Mouse (Mus musculus) liver, embryonic 16.5 days (tissue): ENCODE data around the gene Schip1. TPM values are rescaled to one million over a fixed set of nuclear protein-coding genes. Genes with fewer than 3 reads are reported as not detected.

ENCODE experiments used
- ATAC-seq: fragments of 200-750 bp; cut with Nextera tagmentation; 2 replicates; pipeline ENCODE4 v1.8.0; 2017; ENCODE audit warnings: low read depth, mild to moderate bottlenecking, moderate number of reproducible peaks, moderate library complexity
- H3K27ac ChIP-seq: fragments of 300-500 bp; sonication (generic); 2 replicates; pipeline ENCODE4 v1.5.1; 2014; ENCODE audit warnings: mild to moderate bottlenecking, low read length
- H3K27me3 ChIP-seq: fragments of 300-500 bp; sonication (generic); 2 replicates; pipeline ENCODE4 v1.6.1; 2014; ENCODE audit warnings: low read depth, low read length, mixed read lengths; ENCODE audit not compliant: control insufficient read depth, insufficient read depth
- H3K36me3 ChIP-seq: fragments of 300-500 bp; sonication (generic); 2 replicates; pipeline ENCODE4 v1.6.1; 2014; ENCODE audit warnings: mild to moderate bottlenecking; ENCODE audit not compliant: control insufficient read depth, insufficient read depth
- H3K4me1 ChIP-seq: fragments of 300-500 bp; sonication (generic); 2 replicates; pipeline ENCODE4 v1.6.1; 2014; ENCODE audit warnings: low read depth, low read length, mixed read lengths; ENCODE audit not compliant: control insufficient read depth
- H3K4me2 ChIP-seq: fragments of 300-500 bp; sonication (generic); 2 replicates; pipeline ENCODE4 v1.6.1; 2014; ENCODE audit warnings: low read depth, low read length, mixed read lengths
- H3K4me3 ChIP-seq: fragments of 300-500 bp; sonication (generic); 2 replicates; pipeline ENCODE4 v1.5.1; 2014; ENCODE audit warnings: low read depth, mild to moderate bottlenecking, low read length
- H3K9ac ChIP-seq: fragments of 300-500 bp; sonication (generic); 2 replicates; pipeline ENCODE4 v1.6.1; 2014; ENCODE audit warnings: low read depth, low read length
- H3K9me3 ChIP-seq: fragments of 300-500 bp; sonication (generic); replicated peaks from 2 replicates; pipeline ENCODE4 v1.6.1; 2016; ENCODE audit warnings: low read length; ENCODE audit not compliant: control insufficient read depth
- WGBS: fragments of 180-500 bp; shearing (Covaris S2); extraction: QIAGEN DNeasy Blood & Tissue Kit; methylation state at CpG from one replicate; pipeline ENCODE4 v1.1.7; 2014; ENCODE audit not compliant: insufficient replicate concordance; 5-methylcytosine and 5-hydroxymethylcytosine counted together
- polyA plus RNA-seq: library from polyadenylated mRNA; unstranded; fragments of >200 nt; fragmentation: Nextera tagmentation; extraction: Ambion mirVana; gene quantifications from 2 replicates; pipeline ENCODE4 v1.2.1, GENCODE M21; 2015

The Schip1 gene
- polyA plus RNA-seq, result 1.5 and 1.8 TPM in 2 replicates

DNA sequence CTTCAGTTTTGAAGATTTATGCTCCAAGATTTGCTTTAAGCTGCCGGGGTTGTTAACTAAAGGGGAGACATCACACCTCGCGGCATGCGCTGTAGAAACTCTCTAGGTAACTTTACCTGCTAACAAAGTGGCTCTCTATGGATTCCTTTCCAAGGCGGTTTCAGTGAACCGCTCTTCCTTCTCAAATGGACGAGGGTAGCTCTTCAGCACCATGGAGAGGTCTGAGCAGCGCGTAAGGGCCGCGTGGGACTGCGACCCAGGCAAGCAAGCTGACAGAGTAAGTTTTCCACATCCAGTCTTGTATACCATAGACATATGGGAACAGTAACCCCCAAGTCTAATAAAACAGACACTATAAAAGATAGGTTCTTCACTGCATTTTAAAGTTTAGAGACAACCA is at the start of gene Schip1:
TSS of gene Schip1 (plus strand) at position 72 of the 400 bp plus-strand sequence.
- Histone ChIP-seq H3K27me3 (no peaks in the 10 kb centered on the region), H3K4me2 (no peak within 1 kb of the TSS), H3K4me1 (no peaks in the 10 kb centered on the region), H3K27ac (no peak within 1 kb of the TSS), H3K9ac (no peak within 1 kb of the TSS), H3K9me3 (no peaks in the 10 kb centered on the region), H3K36me3 (no peaks in the 10 kb centered on the region), H3K4me3 (no peak within 1 kb of the TSS)
- no peak for ATAC-seq
- 35% methylated on average over 12 of the region's 12 CpGs for WGBS

DNA sequence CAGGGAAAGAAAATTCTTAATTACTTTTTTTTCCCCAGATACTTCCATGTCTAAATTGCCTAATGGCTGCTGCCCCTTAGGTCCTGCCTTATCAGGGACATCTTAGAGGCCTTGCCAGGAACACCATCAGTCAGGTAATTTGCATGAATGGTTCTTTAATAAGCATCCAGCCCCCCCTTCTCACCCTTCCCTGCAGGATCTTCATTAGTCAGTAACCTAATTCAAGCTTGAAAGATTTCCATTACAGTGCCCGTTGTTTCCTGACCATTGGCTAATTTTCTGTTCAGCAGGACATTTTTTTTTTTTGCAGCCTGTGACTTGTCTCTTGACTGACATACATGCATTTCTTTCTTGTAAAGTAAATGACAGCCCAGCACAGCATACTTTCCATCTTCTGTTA is 48.8 kb upstream of the Schip1 start:
- H3K4me2 ChIP-seq, result no peak overlapping the region
- no peaks in the 10 kb centered on the region for H3K9me3 ChIP-seq
- no peaks in the 10 kb centered on the region for H3K36me3 ChIP-seq
- no peak overlapping the region for H3K27ac ChIP-seq
- no peak for ATAC-seq
- no peak overlapping the region for H3K9ac ChIP-seq
- H3K4me1 ChIP-seq, result no peaks in the 10 kb centered on the region
- no peaks in the 10 kb centered on the region for H3K27me3 ChIP-seq
- no peak overlapping the region for H3K4me3 ChIP-seq
- 74% methylated on average over 1 of the region's 1 CpGs for WGBS

GRCm38 (mm10) chr3:68019401-68019800 is 45.2 kb upstream of the Schip1 start:
- no peak overlapping the region for H3K9ac ChIP-seq
- ATAC-seq, result no peak
- no peak overlapping the region for H3K27ac ChIP-seq
- H3K9me3 ChIP-seq, result no peaks in the 10 kb centered on the region
- no peak overlapping the region for H3K4me2 ChIP-seq
- no peaks in the 10 kb centered on the region for H3K4me1 ChIP-seq
- no peak overlapping the region for H3K4me3 ChIP-seq
- H3K27me3 ChIP-seq, result no peaks in the 10 kb centered on the region
- no peaks in the 10 kb centered on the region for H3K36me3 ChIP-seq
- 48% methylated on average over 4 of the region's 4 CpGs for WGBS

GRCm38 (mm10) chr3:68036097-68036496 is 28.5 kb upstream of the Schip1 start:
- H3K9ac ChIP-seq, result no peak overlapping the region
- 54% methylated on average over 3 of the region's 3 CpGs for WGBS
- no peaks in the 10 kb centered on the region for H3K27me3 ChIP-seq
- H3K4me2 ChIP-seq, result no peak overlapping the region
- H3K4me3 ChIP-seq, result no peak overlapping the region
- H3K9me3 ChIP-seq, result no peaks in the 10 kb centered on the region
- H3K36me3 ChIP-seq, result no peaks in the 10 kb centered on the region
- no peak overlapping the region for H3K27ac ChIP-seq
- H3K4me1 ChIP-seq, result no peaks in the 10 kb centered on the region
- ATAC-seq, result no peak

- Histone ChIP-seq H3K4me2 (no peak overlapping the region), H3K4me3 (no peak overlapping the region), H3K36me3 (no peaks in the 10 kb centered on the region), H3K4me1 (no peaks in the 10 kb centered on the region), H3K27ac (no peak overlapping the region), H3K9ac (no peak overlapping the region), H3K9me3 (no peaks in the 10 kb centered on the region), H3K27me3 (no peaks in the 10 kb centered on the region)
- WGBS, result 49% methylated on average over 2 of the region's 2 CpGs
- ATAC-seq, result no peak
These were observed 21.7 kb upstream of the Schip1 start for GRCm38 (mm10) chr3:68042951-68043350.

GRCm38 (mm10) chr3:68045475-68046416 is 18.9 kb upstream of the Schip1 start:
- WGBS, result 41% methylated on average over 9 of the region's 9 CpGs
- Histone ChIP-seq H3K9me3 (no peaks in the 10 kb centered on the region), H3K4me3 (no peak overlapping the region), H3K27ac (no peak overlapping the region), H3K9ac (no peak overlapping the region), H3K4me2 (no peak overlapping the region), H3K36me3 (no peaks in the 10 kb centered on the region), H3K4me1 (no peaks in the 10 kb centered on the region), H3K27me3 (no peaks in the 10 kb centered on the region)
- ATAC-seq, result no peak

DNA sequence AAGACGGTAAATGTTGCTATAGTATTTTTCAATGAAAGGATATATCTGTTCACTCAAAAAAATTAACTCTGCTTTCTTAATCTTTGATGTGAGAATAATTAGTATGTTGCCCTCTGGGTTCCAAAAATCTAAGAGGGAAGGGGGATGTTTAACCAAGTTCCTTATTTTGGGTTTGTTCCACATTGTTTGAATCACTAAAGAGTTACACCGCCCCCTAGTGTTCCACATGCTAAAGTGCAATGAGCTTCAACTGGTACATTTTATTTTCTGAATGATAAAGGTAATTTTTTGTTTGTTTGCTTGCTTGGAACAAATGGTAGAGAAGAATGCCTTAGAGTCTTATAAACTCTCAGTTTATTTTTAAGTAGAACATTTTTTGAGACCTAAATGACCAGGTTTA is 11.1 kb upstream of the Schip1 start:
- no peak for ATAC-seq
- WGBS, result 37% methylated on average over 2 of the region's 2 CpGs
- Histone ChIP-seq H3K27me3 (no peaks in the 10 kb centered on the region), H3K9ac (no peak overlapping the region), H3K4me3 (no peak overlapping the region), H3K27ac (no peak overlapping the region), H3K4me2 (no peak overlapping the region), H3K4me1 (no peaks in the 10 kb centered on the region), H3K36me3 (no peaks in the 10 kb centered on the region), H3K9me3 (no peaks in the 10 kb centered on the region)

DNA sequence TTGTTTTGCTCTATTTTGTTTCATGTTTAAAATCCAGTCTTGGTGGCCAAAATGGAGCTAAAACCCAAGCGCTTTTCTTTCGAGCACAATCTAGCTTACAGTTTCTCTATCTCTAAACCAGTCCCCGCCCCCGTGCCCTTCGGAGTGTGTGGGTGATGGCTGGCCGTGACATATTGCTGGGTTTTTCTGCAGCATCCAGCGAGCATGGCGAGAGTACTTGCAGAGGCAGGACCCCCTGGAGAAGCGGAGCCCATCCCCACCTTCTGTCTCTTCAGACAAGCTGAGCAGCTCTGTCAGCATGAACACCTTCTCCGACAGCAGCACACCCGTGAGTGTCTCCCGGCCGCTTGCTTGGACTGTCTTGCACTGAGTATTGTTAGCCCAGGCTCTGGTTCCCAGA is 9.5 kb upstream of the Schip1 start:
- no peak for ATAC-seq
- WGBS, result 43% methylated on average over 13 of the region's 13 CpGs
- H3K27ac ChIP-seq, result no peak overlapping the region
- no peaks in the 10 kb centered on the region for H3K9me3 ChIP-seq
- H3K9ac ChIP-seq, result no peak overlapping the region
- H3K4me3 ChIP-seq, result no peak overlapping the region
- no peaks in the 10 kb centered on the region for H3K4me1 ChIP-seq
- H3K4me2 ChIP-seq, result no peak overlapping the region
- no peaks in the 10 kb centered on the region for H3K36me3 ChIP-seq
- no peaks in the 10 kb centered on the region for H3K27me3 ChIP-seq
